Mouse (Mus musculus) hindbrain, embryonic 16.5 days (tissue): ENCODE data around the gene Tmem63b. TPM values are rescaled to one million over a fixed set of nuclear protein-coding genes. Genes with fewer than 3 reads are reported as not detected.

Experiments used
- ATAC-seq: fragments of 200-750 bp; cut with Nextera tagmentation; 2 replicates; pipeline ENCODE4 v1.8.0; 2017; ENCODE audit warnings: moderate TSS enrichment, moderate library complexity
- H3K27ac ChIP-seq: fragments of 300-500 bp; sonication (generic); 2 replicates; pipeline ENCODE4 v1.5.1; 2014; ENCODE audit warnings: low read depth, mild to moderate bottlenecking, control low read depth, low read length, moderate library complexity
- H3K27me3 ChIP-seq: fragments of 300-500 bp; sonication (generic); replicated peaks from 2 replicates; pipeline ENCODE4 v1.6.1; 2014; ENCODE audit warnings: low read length; ENCODE audit not compliant: control insufficient read depth, insufficient read depth
- H3K36me3 ChIP-seq: fragments of 300-500 bp; sonication (generic); 2 replicates; pipeline ENCODE4 v1.6.1; 2014; ENCODE audit warnings: mild to moderate bottlenecking, low read length, moderate library complexity, mixed read lengths; ENCODE audit not compliant: control insufficient read depth, insufficient read depth
- H3K4me1 ChIP-seq: fragments of 300-500 bp; sonication (generic); 2 replicates; pipeline ENCODE4 v1.6.1; 2014; ENCODE audit warnings: low read depth, low read length; ENCODE audit not compliant: control insufficient read depth, insufficient read depth
- H3K4me2 ChIP-seq: fragments of 300-500 bp; sonication (generic); 2 replicates; pipeline ENCODE4 v1.6.1; 2014; ENCODE audit warnings: mild to moderate bottlenecking, low read length, control low read depth, moderate library complexity
- H3K4me3 ChIP-seq: fragments of 300-500 bp; sonication (generic); 2 replicates; pipeline ENCODE4 v1.5.1; 2014; ENCODE audit warnings: mild to moderate bottlenecking, low read length, control low read depth, moderate library complexity
- H3K9ac ChIP-seq: fragments of 300-500 bp; sonication (generic); 2 replicates; pipeline ENCODE4 v1.6.1; 2014; ENCODE audit warnings: low read depth, mild to moderate bottlenecking, control low read depth, low read length, moderate library complexity
- H3K9me3 ChIP-seq: fragments of 300-500 bp; sonication (generic); 2 replicates; pipeline ENCODE4 v1.6.1; 2014; ENCODE audit warnings: mild to moderate bottlenecking, low read length, moderate library complexity; ENCODE audit not compliant: control insufficient read depth
- WGBS: fragments of 180-500 bp; shearing (Covaris S2); extraction: QIAGEN DNeasy Blood & Tissue Kit; methylation state at CpG from one replicate; pipeline ENCODE4 v1.1.7; 2014; 5-methylcytosine and 5-hydroxymethylcytosine counted together
- polyA plus RNA-seq: library from polyadenylated mRNA; unstranded; fragments of >200 nt; fragmentation: Nextera tagmentation; extraction: Ambion mirVana; gene quantifications from 2 replicates; pipeline ENCODE4 v1.2.1, GENCODE M21; 2015

Tmem63b gene
- polyA plus RNA-seq, 1 experiment from 2014 or later: 148 TPM

DNA sequence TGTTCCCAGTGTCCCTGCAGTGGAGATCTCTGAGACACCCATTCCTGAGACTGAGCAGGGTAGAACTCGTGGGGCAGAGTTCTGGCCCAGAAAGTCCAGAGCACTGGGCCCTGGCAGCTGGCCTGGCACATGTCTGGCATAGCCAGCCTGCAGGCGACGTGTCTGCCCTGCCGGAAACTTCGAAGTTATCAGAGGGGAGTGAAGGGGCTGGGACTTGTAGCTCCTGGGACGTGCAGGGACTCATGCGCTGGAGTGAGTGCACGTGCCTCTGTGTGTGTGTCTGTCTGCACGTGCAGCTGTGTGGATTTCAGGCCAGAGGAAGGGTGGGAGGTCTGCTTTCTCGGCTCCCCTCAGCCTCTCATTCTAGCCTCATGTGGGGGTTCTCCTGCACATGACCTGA lies 42.7 kb upstream of the Tmem63b start:
- 62% methylated on average over 10 of the region's 10 CpGs for WGBS
- H3K27ac ChIP-seq: no peak overlapping the region

DNA sequence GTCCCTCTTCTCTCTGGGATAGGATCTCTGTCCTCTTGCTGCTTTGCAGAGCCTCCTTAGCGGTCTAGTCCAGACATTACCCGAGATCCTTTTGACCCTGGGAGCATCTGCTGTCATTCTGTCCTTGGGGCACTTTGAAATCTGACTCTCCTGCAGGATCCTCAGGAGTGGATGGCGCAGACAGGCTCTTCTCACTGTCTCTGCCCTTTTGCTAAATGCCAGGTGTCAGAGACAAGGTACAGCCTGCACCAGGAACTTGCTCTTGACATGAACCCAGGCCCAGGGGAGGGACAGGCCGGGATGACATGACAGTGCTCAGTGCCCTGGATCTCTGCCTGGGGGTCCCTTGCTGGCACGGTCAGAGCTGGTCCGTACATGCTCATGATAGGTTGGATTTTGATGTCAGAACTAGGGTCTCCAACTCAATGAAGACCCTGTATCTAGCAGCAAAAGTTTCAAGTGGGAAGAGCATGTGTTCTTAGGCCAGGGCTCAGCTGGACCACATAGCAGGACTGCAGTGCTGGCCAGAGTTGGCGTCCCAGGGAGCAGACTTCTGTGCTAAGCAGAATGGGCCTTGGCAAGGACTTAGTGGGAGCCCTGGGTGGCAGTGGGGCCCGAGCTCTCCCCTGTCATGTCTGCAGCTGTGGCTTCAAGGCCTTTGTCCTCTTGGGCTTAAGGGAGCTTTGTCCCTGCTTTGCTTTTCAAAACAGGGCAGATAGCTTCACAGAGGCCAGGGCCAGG lies 41.4 kb upstream of the Tmem63b start:
- Histone ChIP-seq H3K4me2 (no peak overlapping the region), H3K4me1 (peaks cover 5% of the 10 kb centered on the region), H3K9ac (no peak overlapping the region), H3K4me3 (no peak overlapping the region), H3K9me3 (no peaks in the 10 kb centered on the region), H3K27me3 (no peaks in the 10 kb centered on the region; the same call in 1 of the 2 replicates), H3K27ac (no peak overlapping the region), H3K36me3 (no peaks in the 10 kb centered on the region)
- WGBS: 64% methylated on average over 8 of the region's 8 CpGs
- ATAC-seq: no peak

More for the DNA sequence above, 42.7 kb upstream of the Tmem63b start:
- H3K9me3 ChIP-seq: no peaks in the 10 kb centered on the region
- H3K4me1 ChIP-seq: peaks cover 10% of the 10 kb centered on the region
- H3K4me2 ChIP-seq: no peak overlapping the region
- no peaks in the 10 kb centered on the region for H3K36me3 ChIP-seq
- ATAC-seq: no peak
- H3K9ac ChIP-seq: no peak overlapping the region
- H3K27me3 ChIP-seq: no peaks in the 10 kb centered on the region; the same call in 1 of the 2 replicates
- no peak overlapping the region for H3K4me3 ChIP-seq

- Histone ChIP-seq H3K27me3 (no peaks in the 10 kb centered on the region; the same call in 1 of the 2 replicates), H3K4me2 (no peak overlapping the region), H3K4me3 (no peak overlapping the region), H3K4me1 (peaks cover 10% of the 10 kb centered on the region), H3K27ac (no peak overlapping the region), H3K9me3 (no peaks in the 10 kb centered on the region), H3K36me3 (no peaks in the 10 kb centered on the region), H3K9ac (no peak overlapping the region)
- ATAC-seq: no peak
- WGBS: 93% methylated on average over 2 of the region's 2 CpGs
Measured at GRCm38 (mm10) chr17:45727481-45727880, 40.8 kb upstream of the Tmem63b start.

GRCm38 (mm10) chr17:45726249-45726648 lies 39.5 kb upstream of the Tmem63b start:
- 80% methylated on average over 7 of the region's 7 CpGs for WGBS
- Histone ChIP-seq H3K27ac (no peak overlapping the region), H3K36me3 (no peaks in the 10 kb centered on the region), H3K27me3 (no peaks in the 10 kb centered on the region; the same call in 1 of the 2 replicates), H3K4me3 (no peak overlapping the region), H3K4me2 (no peak overlapping the region), H3K9me3 (no peaks in the 10 kb centered on the region), H3K9ac (no peak overlapping the region), H3K4me1 (peaks cover 12% of the 10 kb centered on the region)
- no peak for ATAC-seq

GRCm38 (mm10) chr17:45724574-45724921 lies 37.8 kb upstream of the Tmem63b start:
- H3K4me2 ChIP-seq: no peak overlapping the region
- H3K27ac ChIP-seq: peak overlapping the region; percentile 37; the same call in 1 of the 2 replicates
- no peaks in the 10 kb centered on the region for H3K9me3 ChIP-seq
- no peak overlapping the region; the same call in 1 of the 2 replicates for H3K4me3 ChIP-seq
- H3K9ac ChIP-seq: no peak overlapping the region
- H3K4me1 ChIP-seq: peaks cover 12% of the 10 kb centered on the region
- peak; percentile 34 for ATAC-seq
- no peaks in the 10 kb centered on the region for H3K36me3 ChIP-seq
- 83% methylated on average over 10 of the region's 10 CpGs for WGBS
- H3K27me3 ChIP-seq: no peaks in the 10 kb centered on the region

- peak; percentile 67 for ATAC-seq
- WGBS: 2% methylated on average over 25 of the region's 25 CpGs
- H3K27ac ChIP-seq: peak overlapping the region; percentile 78
- no peaks in the 10 kb centered on the region for H3K27me3 ChIP-seq
- no peaks in the 10 kb centered on the region for H3K36me3 ChIP-seq
- H3K9ac ChIP-seq: peak overlapping the region; percentile 77
- H3K4me2 ChIP-seq: peak overlapping the region; percentile 70
- no peaks in the 10 kb centered on the region for H3K9me3 ChIP-seq
- H3K4me3 ChIP-seq: peak overlapping the region; percentile 51
- H3K4me1 ChIP-seq: peaks cover 12% of the 10 kb centered on the region
Measured at GRCm38 (mm10) chr17:45723732-45724573, 37.2 kb upstream of the Tmem63b start.

GRCm38 (mm10) chr17:45718323-45718722 lies 31.6 kb upstream of the Tmem63b start:
- peak; percentile 80 for ATAC-seq
- no peaks in the 10 kb centered on the region for H3K9me3 ChIP-seq
- 7% methylated on average over 10 of the region's 10 CpGs for WGBS
- no peaks in the 10 kb centered on the region for H3K36me3 ChIP-seq
- no peak overlapping the region for H3K4me2 ChIP-seq
- H3K27me3 ChIP-seq: no peaks in the 10 kb centered on the region
- no peak overlapping the region for H3K9ac ChIP-seq
- H3K4me3 ChIP-seq: no peak overlapping the region
- H3K27ac ChIP-seq: no peak overlapping the region
- H3K4me1 ChIP-seq: peaks cover 9% of the 10 kb centered on the region

GRCm38 (mm10) chr17:45711525-45711924 lies 24.8 kb upstream of the Tmem63b start:
- ATAC-seq: no peak
- Histone ChIP-seq H3K4me2 (no peak overlapping the region), H3K9me3 (no peaks in the 10 kb centered on the region), H3K27ac (no peak overlapping the region), H3K36me3 (no peaks in the 10 kb centered on the region), H3K4me3 (no peak overlapping the region), H3K9ac (no peak overlapping the region), H3K27me3 (no peaks in the 10 kb centered on the region), H3K4me1 (no peaks in the 10 kb centered on the region)
- WGBS: 68% methylated on average over 3 of the region's 3 CpGs

DNA sequence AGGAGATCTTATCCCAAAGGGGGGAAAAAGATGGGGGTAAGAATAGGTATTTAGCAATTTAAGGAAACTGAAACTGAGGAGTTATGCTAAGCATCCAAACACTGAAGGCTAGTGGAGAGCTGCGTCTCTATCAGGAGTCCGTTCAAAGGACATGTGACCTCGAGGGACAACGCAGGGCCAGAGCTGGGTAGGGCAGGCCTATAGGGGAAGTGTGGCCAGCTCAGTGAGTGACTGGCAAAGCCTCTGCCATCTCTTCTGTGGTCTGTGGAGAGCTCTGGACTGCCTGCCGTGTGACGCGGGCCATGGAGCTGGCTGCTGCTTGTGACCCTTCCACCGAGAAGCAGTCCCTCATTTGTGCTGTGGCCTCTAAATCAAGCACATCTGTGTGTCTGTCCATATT lies 23.7 kb upstream of the Tmem63b start:
- no peak overlapping the region for H3K4me3 ChIP-seq
- no peak overlapping the region for H3K27ac ChIP-seq
- 80% methylated on average over 8 of the region's 8 CpGs for WGBS
- no peak for ATAC-seq
- H3K4me2 ChIP-seq: no peak overlapping the region
- H3K4me1 ChIP-seq: no peaks in the 10 kb centered on the region
- H3K9ac ChIP-seq: no peak overlapping the region
- H3K9me3 ChIP-seq: no peaks in the 10 kb centered on the region
- H3K36me3 ChIP-seq: no peaks in the 10 kb centered on the region
- H3K27me3 ChIP-seq: no peaks in the 10 kb centered on the region
